Comparison of ENCODE assay signal across 22 mouse cellular contexts in genomic region chr17:14906611-14907010, GRCm38 (mm10). TPM values are rescaled to one million over a fixed set of nuclear protein-coding genes. Genes with fewer than 3 reads are reported as not detected.
DNase-seq lines count a peak whose midpoint lies in the region; ATAC-seq and TF ChIP-seq lines count a peak whose summit lies in the region.
"Had no signal": no experiment of that assay in that cellular context is flagged by ENCODE, and none has a peak within 500 bp of the region (broad histone marks: within the 10 kb centered on the region; RNA-seq: fewer than 3 reads in every experiment).

No protein-coding gene starts in this region.

- peak overlapping the region; percentile 38; the same call in 1 of the 2 replicates for H3K27ac ChIP-seq in thymus, adult 2 months (ENCODE audit: control insufficient read depth, insufficient read depth, low read length)
- H3K27ac ChIP-seq in stomach, postnatal 0 days (replicated peaks) = 0 out of 2 replicates have a peak overlapping the region, but pooled peaks have one; percentile 30
- H3K27ac ChIP-seq: embryonic facial prominence, embryonic 13.5 days; hindbrain, embryonic 15.5 days; kidney, postnatal 0 days; limb, embryonic 13.5 days; liver, embryonic 13.5 days; neural tube, embryonic 12.5 days had no signal

- no peak for TF ChIP-seq CTCF in thymus, adult 2 months (IDR thresholded peaks at IDR 0.05; ENCODE audit: borderline replicate concordance, control insufficient read depth, extremely low read depth, insufficient read depth, low read length, poor library complexity)
- no peak for TF ChIP-seq CTCF in stomach, postnatal 0 days (IDR thresholded peaks at IDR 0.05; ENCODE audit: low read depth)

- 74% methylated on average over 1 of the region's 1 CpGs for WGBS in thymus, adult 2 months
- WGBS in stomach, postnatal 0 days = 32% methylated on average over 1 of the region's 1 CpGs

- no peak for ATAC-seq in stomach, postnatal 0 days (ENCODE audit: low FRiP score, low TSS enrichment)
- ATAC-seq: forebrain, postnatal 0 days; Patski had no signal

- H3K36me3 ChIP-seq in thymus, adult 2 months (ENCODE audit: control insufficient read depth, insufficient read depth, low read length) = no peaks in the 10 kb centered on the region
- H3K36me3 ChIP-seq in stomach, postnatal 0 days (ENCODE audit: control insufficient read depth, insufficient read depth, low read length) = no peaks in the 10 kb centered on the region
- H3K36me3 ChIP-seq: embryonic facial prominence, embryonic 13.5 days; hindbrain, embryonic 15.5 days; limb, embryonic 13.5 days; liver, embryonic 13.5 days; neural tube, embryonic 12.5 days had no signal

- TF ChIP-seq EP300 in stomach, postnatal 0 days (optimal IDR thresholded peaks at IDR 0.05) = no peak

- H3K9ac ChIP-seq in stomach, postnatal 0 days (ENCODE audit: low read length) = no peak overlapping the region
- H3K9ac ChIP-seq: forebrain, postnatal 0 days; hindbrain, embryonic 15.5 days; limb, embryonic 13.5 days; liver, embryonic 13.5 days; lung, embryonic 14.5 days; neural tube, embryonic 12.5 days had no signal

- DNase-seq in heart, adult 11 months = peak; percentile 81
- DNase-seq in heart, postnatal 25 days (ENCODE audit: low spot score) = no peak
- DNase-seq in thymus, adult 2 months = no peak
- DNase-seq in thymus, postnatal 0 days (ENCODE audit: low spot score) = no peak
- DNase-seq in NIH3T3 (ENCODE audit: low read depth) = peak; percentile 75
- DNase-seq in stomach, postnatal 0 days (ENCODE audit: low spot score) = no peak
- no peak for DNase-seq in right cerebral cortex, postnatal 10 days (ENCODE audit: low spot score in 2 of 2)
- DNase-seq: adrenal gland, postnatal 14 days; forebrain, postnatal 0 days; gastrocnemius, postnatal 10 days; kidney, adult 18-20 months; liver, embryonic 13.5 days; lung, embryonic 14.5 days; lung, postnatal 4 days; right cerebral cortex, adult 18-20 months; thymus, adult 18-20 months had no signal

- H3K4me3 ChIP-seq in thymus, adult 2 months (ENCODE audit: control insufficient read depth, insufficient read depth, low read length) = no peak overlapping the region
- no peak overlapping the region for H3K4me3 ChIP-seq in stomach, postnatal 0 days (ENCODE audit: low read depth, low read length)
- H3K4me3 ChIP-seq: embryonic facial prominence, embryonic 13.5 days; hindbrain, embryonic 15.5 days; limb, embryonic 13.5 days; liver, embryonic 13.5 days; neural tube, embryonic 12.5 days had no signal

- H3K4me2 ChIP-seq in stomach, postnatal 0 days (replicated peaks; ENCODE audit: low read depth) = no peak overlapping the region
- H3K4me2 ChIP-seq: embryonic facial prominence, embryonic 13.5 days; hindbrain, embryonic 15.5 days; limb, embryonic 13.5 days; liver, embryonic 13.5 days; lung, embryonic 14.5 days; neural tube, embryonic 12.5 days had no signal

- no peaks in the 10 kb centered on the region for H3K27me3 ChIP-seq in thymus, adult 2 months (ENCODE audit: control insufficient read depth, insufficient read depth, low read length)
- H3K27me3 ChIP-seq in stomach, postnatal 0 days (ENCODE audit: control insufficient read depth, insufficient read depth, low read length) = no peaks in the 10 kb centered on the region
- H3K27me3 ChIP-seq: hindbrain, embryonic 15.5 days; limb, embryonic 13.5 days; neural tube, embryonic 12.5 days; Patski had no signal

- H3K4me1 ChIP-seq in thymus, adult 2 months (replicated peaks; ENCODE audit: control insufficient read depth, insufficient read depth, low read length) = peaks cover 46% of the 10 kb centered on the region
- H3K4me1 ChIP-seq in stomach, postnatal 0 days (replicated peaks; ENCODE audit: control insufficient read depth, insufficient read depth) = no peaks in the 10 kb centered on the region
- H3K4me1 ChIP-seq: hindbrain, embryonic 15.5 days; liver, embryonic 13.5 days; neural tube, embryonic 12.5 days had no signal

- no peak for TF ChIP-seq POLR2A in thymus, adult 2 months (IDR thresholded peaks at IDR 0.05; ENCODE audit: control insufficient read depth, extremely low read depth, insufficient read depth, low read length, poor library complexity)

- H3K9me3 ChIP-seq in stomach, postnatal 0 days (ENCODE audit: control insufficient read depth, low read length) = no peaks in the 10 kb centered on the region
- H3K9me3 ChIP-seq: embryonic facial prominence, embryonic 13.5 days; hindbrain, embryonic 15.5 days; limb, embryonic 13.5 days; liver, embryonic 13.5 days; neural tube, embryonic 12.5 days had no signal

- intact Hi-C loops in heart, postnatal 25 days (cut with DNase I) = no loop called here

RNA-seq across cellular contexts. Expression of gene Wdr27, which starts 36.3 kb away (rescaled TPM):
- 1 to 10 TPM in 1 of 2 experiments, under 1 TPM in 1; 0.70 to 1.3 TPM for total RNA-seq in heart, postnatal 25 days (2021)
- polyA plus RNA-seq in thymus, adult 2 months (2012; rRNA removed) = 3.1 and 5.1 TPM in 2 replicates
- 16.1 and 21.3 TPM in 2 replicates for polyA plus RNA-seq in thymus, postnatal 0 days (2015; fragmentation: Nextera tagmentation; extraction: Ambion mirVana)
- 8.0 and 9.0 TPM in 2 replicates for polyA plus RNA-seq in stomach, postnatal 0 days (2015; fragmentation: Nextera tagmentation; extraction: Ambion mirVana)

RNA-seq across cellular contexts. Expression of gene 1600012H06Rik, which starts 36.4 kb away (rescaled TPM):
- total RNA-seq in heart, postnatal 25 days (2021) = 10 to 100 TPM; 10.3 to 11.9 TPM
- 20.6 and 25.8 TPM in 2 replicates for polyA plus RNA-seq in thymus, adult 2 months (2012; rRNA removed)
- 37.5 and 39.0 TPM in 2 replicates for polyA plus RNA-seq in thymus, postnatal 0 days (2015; fragmentation: Nextera tagmentation; extraction: Ambion mirVana)
- 39.0 and 39.9 TPM in 2 replicates for polyA plus RNA-seq in stomach, postnatal 0 days (2015; fragmentation: Nextera tagmentation; extraction: Ambion mirVana)

RNA-seq across cellular contexts. Expression of gene Phf10, which starts 54.5 kb away (rescaled TPM):
- 10 to 100 TPM; 45.1 to 45.4 TPM for total RNA-seq in heart, postnatal 25 days (2021)
- polyA plus RNA-seq in thymus, adult 2 months (2012; rRNA removed) = 27.5 and 35.3 TPM in 2 replicates
- polyA plus RNA-seq in thymus, postnatal 0 days (2015; fragmentation: Nextera tagmentation; extraction: Ambion mirVana) = 42.1 and 43.7 TPM in 2 replicates
- 29.5 and 31.3 TPM in 2 replicates for polyA plus RNA-seq in stomach, postnatal 0 days (2015; fragmentation: Nextera tagmentation; extraction: Ambion mirVana)

Comparison
In these comparisons a context has a peak if more than half of its experiments do, and no peak if none do; other contexts are left out.
1. DNase-seq: peak in heart, adult 11 months (single experiment) and NIH3T3 (single experiment); none in heart, postnatal 25 days (single experiment), thymus, adult 2 months (single experiment), thymus, postnatal 0 days (single experiment), stomach, postnatal 0 days (single experiment) and right cerebral cortex, postnatal 10 days (0 of 2).